In the genomic region with DNA sequence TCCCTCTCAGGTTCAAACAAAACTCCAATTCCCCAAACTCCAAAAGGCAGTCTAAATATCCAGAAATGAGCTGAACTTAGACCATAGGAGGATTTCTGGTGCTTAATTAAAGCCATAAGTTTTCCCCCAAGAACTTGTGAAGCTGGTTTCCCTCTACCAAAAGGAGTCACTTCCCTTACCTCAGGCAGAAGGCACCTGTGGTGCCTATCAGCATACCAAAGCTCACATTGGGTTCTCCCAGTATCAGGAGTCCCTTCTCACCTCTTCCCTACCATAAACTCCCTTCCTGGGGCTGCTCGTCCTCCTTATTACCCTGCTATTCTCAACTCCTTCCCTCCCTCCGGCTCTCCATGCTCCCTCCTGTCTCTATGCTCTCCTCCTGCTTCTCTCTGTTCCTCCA, we compare ENCODE assay signal across 28 mouse cellular contexts.
"Had no signal": no experiment of that assay in that cellular context is flagged by ENCODE, and none has a peak within 500 bp of the region (broad histone marks: within the 10 kb centered on the region; RNA-seq: fewer than 3 reads in every experiment).

No protein-coding gene starts in this region.

- ATAC-seq: hindbrain, embryonic 16.5 days; inflammation-experienced regulatory T-cells, adult 6 months; intestine, postnatal 0 days; liver, postnatal 0 days had no signal

- H3K4me3 ChIP-seq: heart, embryonic 10.5 days; heart, embryonic 13.5 days; heart, embryonic 15.5 days; hindbrain, embryonic 10.5 days; hindbrain, embryonic 12.5 days; intestine, embryonic 15.5 days; left cerebral cortex, adult 2 months; limb, embryonic 12.5 days; liver, embryonic 13.5 days; liver, embryonic 15.5 days had no signal

- H3K27ac ChIP-seq: heart, embryonic 10.5 days; heart, embryonic 13.5 days; heart, embryonic 15.5 days; hindbrain, embryonic 10.5 days; hindbrain, embryonic 12.5 days; hindbrain, embryonic 14.5 days; intestine, embryonic 15.5 days; left cerebral cortex, adult 2 months; limb, embryonic 12.5 days; liver, embryonic 13.5 days; liver, embryonic 15.5 days had no signal

- H3K9me3 ChIP-seq: heart, embryonic 10.5 days; heart, embryonic 13.5 days; heart, embryonic 15.5 days; hindbrain, embryonic 10.5 days; hindbrain, embryonic 12.5 days; intestine, embryonic 15.5 days; limb, embryonic 12.5 days; liver, embryonic 13.5 days; liver, embryonic 15.5 days had no signal

- DNase-seq: gastrocnemius, postnatal 25 days; heart, adult 18-20 months; heart, postnatal 14 days; heart, postnatal 4 days; kidney, adult 18-20 months; kidney, adult 8-10 months; kidney, postnatal 10 days; kidney, postnatal 25 days; kidney, postnatal 4 days; layer of hippocampus, adult 9-11 months; left cerebral cortex, postnatal 4 days; liver; liver, embryonic 13.5 days; liver, postnatal 0 days had no signal

- H3K27me3 ChIP-seq: heart, embryonic 13.5 days; heart, embryonic 15.5 days; hindbrain, embryonic 12.5 days; intestine, embryonic 15.5 days; limb, embryonic 12.5 days had no signal

- H3K4me2 ChIP-seq: heart, embryonic 13.5 days; heart, embryonic 15.5 days; hindbrain, embryonic 12.5 days; hindbrain, embryonic 14.5 days; intestine, embryonic 15.5 days; limb, embryonic 12.5 days; liver, embryonic 11.5 days; liver, embryonic 13.5 days; liver, embryonic 15.5 days had no signal

- H3K36me3 ChIP-seq: heart, embryonic 10.5 days; heart, embryonic 13.5 days; heart, embryonic 15.5 days; hindbrain, embryonic 10.5 days; hindbrain, embryonic 12.5 days; intestine, embryonic 15.5 days; limb, embryonic 12.5 days; liver, embryonic 13.5 days; liver, embryonic 15.5 days had no signal

- H3K4me1 ChIP-seq: heart, embryonic 10.5 days; heart, embryonic 13.5 days; heart, embryonic 15.5 days; hindbrain, embryonic 12.5 days; intestine, embryonic 15.5 days had no signal

- H3K9ac ChIP-seq: heart, embryonic 13.5 days; heart, embryonic 15.5 days; hindbrain, embryonic 12.5 days; hindbrain, embryonic 14.5 days; intestine, embryonic 15.5 days; limb, embryonic 12.5 days; liver, embryonic 13.5 days; liver, embryonic 15.5 days; liver, postnatal 0 days had no signal
